Mouse (Mus musculus): ENCODE data around the gene Rapgef4.
"Not testable (repeated sequence)": the region's sequence is repeated elsewhere in the genome, so short reads cannot be mapped to it uniquely, and the experiment has no call there.

Rapgef4 gene

DNA sequence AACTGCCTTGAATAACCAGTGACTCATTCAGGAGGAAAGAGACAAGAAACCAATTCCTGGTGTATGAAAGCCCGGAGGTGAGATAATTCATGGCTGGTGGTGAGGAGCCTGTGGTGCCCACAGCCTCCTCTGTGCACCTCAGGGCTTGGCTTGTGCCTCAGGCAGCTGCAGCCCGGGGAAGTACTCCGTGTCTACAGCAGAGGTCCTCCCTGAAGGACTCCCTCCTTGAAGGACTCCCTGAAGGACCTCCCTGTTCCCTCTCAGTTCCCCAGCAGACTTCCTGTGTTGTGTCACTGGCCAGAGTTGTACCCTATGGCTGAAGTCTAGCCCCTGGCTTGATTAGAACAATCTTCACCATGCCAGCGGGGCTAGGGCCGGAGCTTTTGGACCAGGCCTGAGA is 50.7 kb downstream of the Rapgef4 start:
- DNase-seq = no peak

GRCm38 (mm10) chr2:72035616-72036015 is 54.6 kb downstream of the Rapgef4 start:
- no peak for DNase-seq

GRCm38 (mm10) chr2:72037357-72037756 is 56.3 kb downstream of the Rapgef4 start:
- DNase-seq = no peak

GRCm38 (mm10) chr2:72038235-72038634 is 57.2 kb downstream of the Rapgef4 start:
- DNase-seq = peak; percentile 85

GRCm38 (mm10) chr2:72038651-72039251 is 57.7 kb downstream of the Rapgef4 start:
- DNase-seq = no peak

- no peak for DNase-seq
Measured at GRCm38 (mm10) chr2:72039522-72040045, 58.5 kb downstream of the Rapgef4 start.

- DNase-seq = no peak
Measured at GRCm38 (mm10) chr2:72041087-72041486, 60.0 kb downstream of the Rapgef4 start.

DNA sequence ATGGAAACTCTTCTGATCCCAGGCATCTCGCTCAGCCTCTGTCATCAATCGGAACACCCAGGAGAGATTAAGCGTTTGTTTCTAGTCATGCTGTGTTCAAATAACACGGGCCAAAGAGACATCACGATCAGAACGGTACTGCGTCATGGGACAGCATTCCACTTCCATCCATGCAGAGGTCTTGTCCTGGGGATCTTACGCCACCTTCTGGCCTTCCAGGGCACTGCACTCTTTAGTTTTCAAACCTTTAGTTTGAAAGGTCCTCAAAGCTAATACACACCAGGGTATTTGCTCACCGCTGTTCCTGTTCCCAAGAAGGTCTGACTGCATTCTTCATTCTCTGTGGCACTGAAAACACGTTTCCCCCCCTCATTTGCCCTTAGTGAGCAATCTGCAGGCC is 61.1 kb downstream of the Rapgef4 start:
- DNase-seq = no peak

DNA sequence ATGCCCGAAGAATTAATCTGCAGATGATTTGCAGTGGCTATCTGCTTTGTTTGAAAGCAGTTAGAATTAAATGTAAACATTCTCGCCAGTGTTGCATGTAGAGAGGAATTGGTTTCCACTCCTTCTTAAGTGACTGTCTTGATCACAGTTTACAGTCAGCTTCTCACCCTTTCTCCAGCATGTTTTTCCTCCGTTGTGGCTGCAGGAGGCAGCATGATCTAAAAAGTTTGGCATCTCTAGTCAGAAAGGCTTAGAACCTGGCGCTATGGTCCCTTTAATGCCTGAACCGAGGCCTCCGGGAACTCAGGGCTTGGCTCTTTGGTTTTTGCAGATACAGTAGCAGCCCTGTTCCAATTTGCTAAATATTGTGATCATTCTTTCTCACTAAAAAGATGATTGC is 63.2 kb downstream of the Rapgef4 start:
- DNase-seq = no peak

DNA sequence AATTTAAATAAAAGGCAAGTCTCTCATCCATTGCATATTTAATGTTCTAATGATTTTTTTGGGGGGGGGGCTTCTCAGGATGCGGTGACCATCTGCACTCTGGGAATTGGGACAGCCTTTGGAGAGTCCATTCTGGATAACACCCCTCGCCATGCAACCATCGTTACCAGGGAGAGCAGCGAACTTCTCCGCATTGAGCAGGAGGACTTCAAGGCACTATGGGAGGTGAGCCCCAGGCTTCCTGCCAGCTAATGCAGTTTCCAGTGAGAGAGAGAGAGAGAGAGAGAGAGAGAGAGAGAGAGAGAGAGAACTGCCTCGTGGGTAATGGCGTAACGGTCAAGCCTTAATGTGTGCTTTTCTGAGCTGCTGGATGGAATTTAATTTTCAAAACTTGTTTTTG is 64.0 kb downstream of the Rapgef4 start:
- no peak for DNase-seq

GRCm38 (mm10) chr2:72045659-72046058 is 64.6 kb downstream of the Rapgef4 start:
- DNase-seq = no peak

- DNase-seq = no peak
Measured at GRCm38 (mm10) chr2:72050451-72050850, 69.4 kb downstream of the Rapgef4 start.

DNA sequence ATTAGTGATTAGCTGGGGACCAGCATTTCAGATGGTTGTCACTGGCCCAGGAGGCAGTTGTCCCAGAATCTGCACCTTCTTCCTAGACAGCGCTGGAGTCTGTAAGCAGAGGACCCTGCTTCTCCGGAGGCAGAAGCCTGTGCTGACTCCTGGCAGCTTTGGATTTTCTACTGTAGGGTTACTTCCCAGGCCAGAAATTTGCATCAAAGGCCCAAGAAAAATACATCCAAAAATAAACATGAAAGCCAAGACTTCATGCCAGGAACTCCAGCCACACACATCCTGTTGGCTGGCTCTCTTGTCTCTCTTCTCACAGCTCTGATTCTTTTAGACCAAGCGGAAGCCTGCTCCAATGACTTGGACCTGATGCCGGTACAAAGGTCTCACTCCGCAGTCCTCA is 73.2 kb downstream of the Rapgef4 start:
- peak; percentile 73 for DNase-seq

GRCm38 (mm10) chr2:72054736-72055135 is 73.7 kb downstream of the Rapgef4 start:
- DNase-seq = peak; percentile 38

DNA sequence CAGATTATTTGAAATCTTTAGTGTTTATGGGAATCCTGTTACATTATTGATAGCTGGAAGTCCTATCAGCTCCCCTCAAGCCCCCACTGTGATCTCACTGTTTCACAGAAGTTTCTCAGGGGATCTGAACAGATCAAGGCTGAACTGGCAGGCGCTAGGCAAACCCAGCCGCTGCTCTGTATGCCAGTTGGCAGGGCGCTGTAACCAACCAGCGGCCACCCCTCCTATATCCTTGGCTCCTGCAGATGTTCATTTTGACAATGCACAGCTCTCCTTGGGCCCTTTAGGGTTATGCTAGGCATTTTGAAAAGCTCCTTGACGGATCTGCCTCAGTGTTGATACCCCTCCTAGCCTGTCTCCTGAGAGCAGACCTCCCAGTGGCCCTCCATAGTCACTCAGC is 74.4 kb downstream of the Rapgef4 start:
- no peak for DNase-seq

DNA sequence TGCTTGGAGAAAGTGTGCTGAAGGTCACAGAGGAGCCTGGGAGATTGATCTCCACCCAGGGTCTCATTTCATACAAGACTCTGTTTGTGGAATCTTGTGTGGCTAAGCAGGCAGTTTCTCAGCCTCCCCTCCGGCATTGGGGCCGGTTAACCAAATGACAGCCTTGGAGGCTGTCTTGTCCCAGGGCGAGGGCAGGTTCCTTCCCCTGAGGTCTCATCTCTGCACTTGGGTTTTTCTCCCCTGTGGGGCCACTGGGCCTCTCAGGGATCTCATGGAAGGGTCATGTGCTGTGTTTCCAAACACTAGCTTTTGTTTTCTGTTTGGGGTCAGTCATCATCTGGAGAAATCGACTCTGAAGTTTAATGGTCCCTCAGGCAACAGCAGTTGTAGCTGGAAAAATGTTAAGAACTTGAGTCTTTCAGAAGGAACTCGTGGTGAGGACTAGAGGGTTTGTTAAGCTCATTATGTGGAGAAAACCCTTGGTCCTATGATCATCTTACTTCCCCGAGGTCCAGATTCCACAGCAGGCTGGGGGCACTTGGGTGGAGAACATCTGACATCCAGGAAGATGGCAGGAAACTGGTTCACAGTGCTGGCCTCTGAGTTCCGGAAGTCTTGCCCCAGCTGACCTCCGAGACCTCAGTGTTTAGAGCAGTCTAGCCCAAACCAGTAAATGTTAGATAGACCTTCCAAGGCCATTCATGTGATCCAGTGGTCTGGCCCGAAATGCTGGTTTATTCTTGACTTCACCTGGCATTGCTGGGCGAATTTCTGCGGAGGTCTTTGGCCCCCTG is 75.2 kb downstream of the Rapgef4 start:
- peak; percentile 45 for DNase-seq

DNA sequence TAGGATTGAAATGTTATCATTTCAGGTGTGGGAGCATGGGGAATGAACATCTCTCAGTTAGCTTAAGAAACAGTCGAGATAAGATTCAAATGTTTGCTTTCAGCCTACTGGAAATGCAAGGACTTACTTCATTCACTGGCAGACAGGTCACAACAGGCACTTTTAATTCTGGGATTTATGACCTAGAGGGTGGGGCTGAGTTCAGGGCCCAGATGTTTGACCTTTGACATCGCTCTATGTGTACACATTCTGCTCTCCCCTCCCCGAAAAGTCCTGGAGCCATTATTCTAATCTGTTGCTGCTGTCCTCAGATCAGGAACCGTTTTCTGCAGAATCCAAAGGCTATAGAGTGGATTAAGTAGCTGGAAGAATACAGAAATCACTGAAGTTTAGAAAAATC is 81.9 kb downstream of the Rapgef4 start:
- no peak for DNase-seq

DNA sequence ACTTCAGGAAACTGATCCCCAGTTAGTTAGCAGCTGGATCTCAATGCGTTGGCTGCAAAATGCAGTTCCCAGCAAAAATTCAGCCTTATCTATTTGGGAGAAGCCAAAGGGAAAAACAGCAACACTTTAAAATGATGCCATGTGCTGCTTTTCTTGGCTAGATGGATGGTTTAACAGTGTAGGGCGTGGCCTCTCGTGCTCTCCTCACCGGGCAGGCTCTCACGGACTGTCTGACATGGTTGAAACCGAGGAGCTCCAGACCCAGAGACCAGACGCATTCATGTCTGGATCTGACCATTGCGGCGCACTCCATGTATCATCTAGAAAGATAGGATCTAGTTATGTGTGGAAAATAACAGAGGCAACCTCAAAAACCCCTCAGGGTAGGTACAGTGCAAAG is 87.5 kb downstream of the Rapgef4 start:
- DNase-seq = no peak

DNA sequence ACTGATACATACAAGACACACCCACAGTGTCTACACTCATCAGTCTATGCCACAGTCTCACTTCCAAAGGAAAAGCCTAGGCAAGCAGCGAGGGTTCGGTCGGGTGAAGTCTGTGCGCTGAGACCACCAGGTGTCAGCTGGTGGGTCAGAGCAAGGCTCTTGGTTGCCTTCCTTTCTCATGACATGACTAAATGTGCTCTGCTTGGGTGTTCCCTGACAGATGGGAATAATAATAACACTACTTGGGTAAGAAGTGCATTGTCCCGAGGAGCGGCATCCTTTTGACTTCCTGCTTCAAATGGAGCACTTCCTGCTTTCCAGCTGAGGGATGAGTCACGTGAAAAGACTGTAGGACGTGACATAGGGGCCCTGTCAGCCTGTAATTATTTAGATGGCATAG is 89.0 kb downstream of the Rapgef4 start:
- DNase-seq = peak; percentile 67

- not testable (repeated sequence) for DNase-seq
Measured at GRCm38 (mm10) chr2:72073121-72073520, 92.1 kb downstream of the Rapgef4 start.

DNA sequence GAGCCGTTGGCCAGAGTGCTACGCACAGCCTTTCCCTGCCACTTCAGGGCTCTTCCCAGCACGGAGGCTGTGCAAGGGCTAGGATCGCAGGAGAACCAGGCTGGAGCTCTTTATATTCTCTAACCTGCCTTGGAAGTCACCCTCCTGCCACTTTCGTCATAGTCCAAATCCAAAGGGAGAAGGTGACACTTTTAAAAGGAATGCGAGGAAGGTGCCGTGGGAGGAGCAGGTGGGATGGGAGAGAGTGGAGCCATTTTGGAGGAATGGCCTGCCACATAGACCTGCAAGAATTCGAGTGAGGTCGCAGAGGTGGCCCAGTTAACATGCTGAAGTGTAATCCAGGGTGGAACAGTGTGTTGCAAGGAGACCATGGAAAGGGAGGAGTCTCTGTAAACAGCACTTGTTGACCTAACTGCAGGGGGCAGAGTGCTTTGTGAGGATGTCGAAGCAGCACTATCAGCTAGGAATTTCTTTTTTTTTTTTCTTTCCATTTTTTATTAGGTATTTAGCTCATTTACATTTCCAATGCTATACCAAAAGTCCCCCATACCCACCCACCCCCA is 94.0 kb downstream of the Rapgef4 start:
- DNase-seq = no peak

DNA sequence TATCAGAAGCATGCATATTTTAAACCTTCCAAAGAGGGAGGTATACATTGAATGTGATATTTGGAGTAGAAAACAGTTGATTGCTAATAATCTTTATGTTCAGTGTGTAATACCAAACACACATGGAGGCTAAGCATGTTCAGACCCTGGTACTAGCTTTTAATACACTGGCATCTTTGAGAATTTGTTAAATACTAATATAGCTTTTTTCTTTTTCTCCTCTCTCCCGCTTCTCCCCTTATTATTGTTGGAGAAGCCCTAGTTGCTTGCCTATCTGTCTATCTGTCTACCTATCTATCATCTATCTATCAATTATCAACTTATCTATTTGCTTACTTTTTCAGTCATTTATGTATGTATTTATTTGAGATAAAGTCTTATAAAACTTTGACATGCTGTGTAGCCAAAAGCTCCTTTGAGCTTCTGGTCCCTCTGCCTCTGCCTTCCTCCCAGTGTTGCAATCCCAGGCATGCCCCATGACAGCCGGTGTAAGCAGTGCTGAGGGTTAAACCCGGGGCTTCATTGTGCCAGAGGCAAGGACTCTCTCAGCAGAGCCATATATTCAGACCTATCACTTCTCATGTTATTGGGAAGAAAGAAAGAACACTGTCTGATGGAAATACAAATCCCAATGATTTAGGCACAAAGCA is 96.6 kb downstream of the Rapgef4 start:
- no peak for DNase-seq

- no peak for DNase-seq
Measured at GRCm38 (mm10) chr2:72078140-72078521, 97.1 kb downstream of the Rapgef4 start.

DNA sequence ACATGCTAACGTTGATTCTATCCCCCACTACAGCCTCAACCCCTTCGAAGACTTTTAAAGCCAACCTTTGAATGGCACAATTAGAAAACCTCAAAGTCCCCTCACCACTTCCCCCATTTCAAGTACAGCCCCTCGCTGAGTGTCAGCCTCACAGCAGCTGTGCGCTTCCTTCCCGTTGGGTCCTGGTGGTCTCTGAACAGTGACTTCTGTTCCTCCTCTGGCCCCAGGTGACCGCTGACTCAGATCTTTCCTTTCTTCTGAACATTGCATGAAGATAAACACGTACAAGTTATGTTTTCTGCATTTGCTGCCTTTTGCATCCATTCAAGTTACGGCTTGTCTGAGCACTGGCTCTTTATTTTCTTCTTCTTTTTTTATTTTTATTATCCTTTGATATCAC is 98.1 kb downstream of the Rapgef4 start:
- no peak for DNase-seq

Data from kidney, adult 9 months (tissue).